Mouse (Mus musculus) macrophage (primary cell): ENCODE measurements around the gene S100a4. TPM values are rescaled to one million over a fixed set of nuclear protein-coding genes. Genes with fewer than 3 reads are reported as not detected.

Experiments
- H3K27ac ChIP-seq: fragments of 350-480 bp; formaldehyde crosslinking; 2 replicates; pipeline ENCODE4 v1.9.0; 2021
- H3K36me3 ChIP-seq: fragments of 350-480 bp; formaldehyde crosslinking; 2 replicates; pipeline ENCODE4 v1.9.0; 2021; ENCODE audit errors: inconsistent target
- H3K4me3 ChIP-seq: fragments of 350-480 bp; formaldehyde crosslinking; 2 replicates; pipeline ENCODE4 v1.9.0; 2021; ENCODE audit errors: inconsistent target
- H3K79me2 ChIP-seq: fragments of 350-480 bp; formaldehyde crosslinking; 2 replicates; pipeline ENCODE4 v1.9.0; 2021; ENCODE audit errors: inconsistent target
- WGBS: methylation state at CpG from one replicate; pipeline ENCODE4 v1.1.7; 2026; ENCODE audit warnings: inconsistent platforms; ENCODE audit not compliant: missing documents; 5-methylcytosine and 5-hydroxymethylcytosine counted together
- polyA plus RNA-seq: library from polyadenylated mRNA; stranded (reverse); fragments of 250-400 nt; gene quantifications from 3 replicates; pipeline ENCODE4 v1.2.4, GENCODE M21; 2018; ENCODE audit warnings: inconsistent platforms

S100a4 gene
- polyA plus RNA-seq, 1 experiment from 2014 or later, result 174 TPM

GRCm38 (mm10) chr3:90625496-90625895 is 21.9 kb downstream of the S100a4 start:
- no peaks in the 10 kb centered on the region for H3K79me2 ChIP-seq
- no peaks in the 10 kb centered on the region for H3K36me3 ChIP-seq
- H3K27ac ChIP-seq, result no peak overlapping the region
- WGBS, result 92% methylated on average over 5 of the region's 5 CpGs
- no peak overlapping the region for H3K4me3 ChIP-seq

GRCm38 (mm10) chr3:90626266-90627021 is 22.9 kb downstream of the S100a4 start:
- H3K79me2 ChIP-seq, result no peaks in the 10 kb centered on the region
- WGBS, result 86% methylated on average over 9 of the region's 9 CpGs
- H3K4me3 ChIP-seq, result no peak overlapping the region
- H3K27ac ChIP-seq, result no peak overlapping the region
- no peaks in the 10 kb centered on the region for H3K36me3 ChIP-seq

GRCm38 (mm10) chr3:90627366-90627765 is 23.8 kb downstream of the S100a4 start:
- Histone ChIP-seq H3K36me3 (no peaks in the 10 kb centered on the region), H3K79me2 (no peaks in the 10 kb centered on the region), H3K4me3 (no peak overlapping the region), H3K27ac (no peak overlapping the region)
- 58% methylated on average over 5 of the region's 5 CpGs for WGBS

GRCm38 (mm10) chr3:90627807-90628206 is 24.2 kb downstream of the S100a4 start:
- 83% methylated on average over 4 of the region's 4 CpGs for WGBS

GRCm38 (mm10) chr3:90629298-90629697 is 25.7 kb downstream of the S100a4 start:
- H3K27ac ChIP-seq, result no peak overlapping the region
- no peak overlapping the region for H3K4me3 ChIP-seq
- H3K79me2 ChIP-seq, result no peaks in the 10 kb centered on the region
- 94% methylated on average over 2 of the region's 2 CpGs for WGBS
- no peaks in the 10 kb centered on the region for H3K36me3 ChIP-seq

More at GRCm38 (mm10) chr3:90627807-90628206, 24.2 kb downstream of the S100a4 start:
- Histone ChIP-seq H3K36me3 (no peaks in the 10 kb centered on the region), H3K79me2 (no peaks in the 10 kb centered on the region), H3K27ac (no peak overlapping the region), H3K4me3 (no peak overlapping the region)

GRCm38 (mm10) chr3:90631984-90632383 is 28.4 kb downstream of the S100a4 start:
- Histone ChIP-seq H3K79me2 (no peaks in the 10 kb centered on the region), H3K4me3 (no peak overlapping the region), H3K36me3 (no peaks in the 10 kb centered on the region), H3K27ac (no peak overlapping the region)
- whole genome bisulfite sequencing, result 56% methylated on average over 2 of the region's 2 CpGs

GRCm38 (mm10) chr3:90638511-90639275 is 35.1 kb downstream of the S100a4 start:
- 70% methylated on average over 1 of the region's 1 CpGs for WGBS
- Histone ChIP-seq H3K4me3 (no peak overlapping the region), H3K27ac (no peak overlapping the region), H3K79me2 (no peaks in the 10 kb centered on the region), H3K36me3 (no peaks in the 10 kb centered on the region)

GRCm38 (mm10) chr3:90639511-90640154 is 36.1 kb downstream of the S100a4 start:
- no peak overlapping the region for H3K27ac ChIP-seq
- H3K79me2 ChIP-seq, result no peaks in the 10 kb centered on the region
- H3K4me3 ChIP-seq, result no peak overlapping the region
- WGBS, result 64% methylated on average over 7 of the region's 7 CpGs
- H3K36me3 ChIP-seq, result no peaks in the 10 kb centered on the region

GRCm38 (mm10) chr3:90640981-90641380 is 37.4 kb downstream of the S100a4 start:
- Histone ChIP-seq H3K36me3 (no peaks in the 10 kb centered on the region), H3K4me3 (no peak overlapping the region), H3K27ac (no peak overlapping the region), H3K79me2 (no peaks in the 10 kb centered on the region)
- 76% methylated on average over 7 of the region's 7 CpGs for WGBS

- Histone ChIP-seq H3K79me2 (no peaks in the 10 kb centered on the region), H3K27ac (no peak overlapping the region), H3K4me3 (no peak overlapping the region), H3K36me3 (no peaks in the 10 kb centered on the region)
- 36% methylated on average over 3 of the region's 3 CpGs for whole genome bisulfite sequencing
These were observed 40.6 kb downstream of the S100a4 start for GRCm38 (mm10) chr3:90644220-90644619.

GRCm38 (mm10) chr3:90647291-90647690 is 43.7 kb downstream of the S100a4 start:
- Histone ChIP-seq H3K4me3 (no peak overlapping the region), H3K36me3 (no peaks in the 10 kb centered on the region), H3K27ac (no peak overlapping the region), H3K79me2 (no peaks in the 10 kb centered on the region)
- WGBS, result 100% methylated on average over 1 of the region's 1 CpGs

- Histone ChIP-seq H3K27ac (no peak overlapping the region), H3K79me2 (no peaks in the 10 kb centered on the region), H3K36me3 (no peaks in the 10 kb centered on the region), H3K4me3 (no peak overlapping the region)
These were observed 45.4 kb downstream of the S100a4 start for GRCm38 (mm10) chr3:90648981-90649380.

GRCm38 (mm10) chr3:90649832-90650231 is 46.3 kb downstream of the S100a4 start:
- 96% methylated on average over 2 of the region's 2 CpGs for WGBS
- H3K27ac ChIP-seq, result no peak overlapping the region
- no peaks in the 10 kb centered on the region for H3K79me2 ChIP-seq
- no peaks in the 10 kb centered on the region for H3K36me3 ChIP-seq
- H3K4me3 ChIP-seq, result no peak overlapping the region

GRCm38 (mm10) chr3:90652878-90653508 is 49.4 kb downstream of the S100a4 start:
- Histone ChIP-seq H3K79me2 (no peaks in the 10 kb centered on the region), H3K36me3 (no peaks in the 10 kb centered on the region), H3K27ac (no peak overlapping the region), H3K4me3 (no peak overlapping the region)
- 40% methylated on average over 5 of the region's 5 CpGs for WGBS

- H3K27ac ChIP-seq, result no peak within 1 kb of the TSS
- no peaks in the 10 kb centered on the region for H3K36me3 ChIP-seq
- no peak within 1 kb of the TSS for H3K4me3 ChIP-seq
- no peaks in the 10 kb centered on the region for H3K79me2 ChIP-seq
These were observed 50.1 kb downstream of the S100a4 start, which contains the start of gene S100a7a for GRCm38 (mm10) chr3:90653717-90654116. Gene S100a7a (plus strand): TSS chr3:90654017.
